Mouse (Mus musculus) heart, embryonic 11.5 days (tissue): ENCODE measurements around the gene Abca7. TPM values are rescaled to one million over a fixed set of nuclear protein-coding genes. Genes with fewer than 3 reads are reported as not detected.
A peak's percentile ranks its signal among the peaks of the same experiment; 100 is the strongest.

Source experiments
- ATAC-seq: fragments of 200-750 bp; cut with Nextera tagmentation; replicated peaks from 2 replicates; pipeline ENCODE4 v1.8.0; 2017; ENCODE audit warnings: moderate library complexity; ENCODE audit not compliant: insufficient number of reproducible peaks, low FRiP score, low TSS enrichment
- H3K27ac ChIP-seq: fragments of 300-500 bp; sonication (generic); 2 replicates; pipeline ENCODE4 v1.5.1; 2014; ENCODE audit warnings: mild to moderate bottlenecking, low read depth, low read length
- H3K27me3 ChIP-seq: fragments of 300-500 bp; sonication (generic); 2 replicates; pipeline ENCODE4 v1.6.1; 2014; ENCODE audit warnings: mild to moderate bottlenecking, low read length, mixed read lengths; ENCODE audit not compliant: control insufficient read depth, insufficient read depth
- H3K36me3 ChIP-seq: fragments of 300-500 bp; sonication (generic); 2 replicates; pipeline ENCODE4 v1.6.1; 2014; ENCODE audit warnings: mild to moderate bottlenecking, low read length, moderate library complexity, mixed read lengths; ENCODE audit not compliant: control insufficient read depth, insufficient read depth
- H3K4me1 ChIP-seq: fragments of 300-500 bp; sonication (generic); 2 replicates; pipeline ENCODE4 v1.6.1; 2014; ENCODE audit warnings: low read length; ENCODE audit not compliant: control insufficient read depth, insufficient read depth
- H3K4me2 ChIP-seq: fragments of 300-500 bp; sonication (generic); 2 replicates; pipeline ENCODE4 v1.6.1; 2014; ENCODE audit warnings: mild to moderate bottlenecking, moderate library complexity
- H3K4me3 ChIP-seq: fragments of 300-500 bp; sonication (generic); 2 replicates; pipeline ENCODE4 v1.5.1; 2014; ENCODE audit warnings: low read depth, low read length
- H3K9ac ChIP-seq: fragments of 300-500 bp; sonication (generic); 2 replicates; pipeline ENCODE4 v1.6.1; 2014; ENCODE audit warnings: mild to moderate bottlenecking, low read depth, low read length, moderate library complexity
- H3K9me3 ChIP-seq: fragments of 300-500 bp; sonication (generic); replicated peaks from 2 replicates; pipeline ENCODE4 v1.6.1; 2016; ENCODE audit warnings: low read length; ENCODE audit not compliant: control insufficient read depth
- WGBS: fragments of 180-500 bp; shearing (Covaris S2); extraction: QIAGEN DNeasy Blood & Tissue Kit; methylation state at CpG from one replicate; pipeline ENCODE4 v1.1.7; 2014; ENCODE audit not compliant: insufficient replicate concordance; 5-methylcytosine and 5-hydroxymethylcytosine counted together
- polyA plus RNA-seq: library from polyadenylated mRNA; unstranded; fragments of >200 nt; fragmentation: Nextera tagmentation; extraction: Ambion mirVana; gene quantifications from 2 replicates; pipeline ENCODE4 v1.2.1, GENCODE M21; 2014

The Abca7 gene
- 2.1 and 2.8 TPM in 2 replicates for polyA plus RNA-seq

GRCm38 (mm10) chr10:79996272-79997033 is at the start of gene Abca7:
Gene Abca7, plus strand, starts transcription at chr10:79996494.
- Histone ChIP-seq H3K4me3 (peak within 1 kb of the TSS; percentile 56), H3K9ac (peak within 1 kb of the TSS; percentile 70), H3K27me3 (peaks cover 8% of the 10 kb centered on the region), H3K36me3 (peaks cover 34% of the 10 kb centered on the region), H3K4me1 (peaks cover 10% of the 10 kb centered on the region), H3K9me3 (no peaks in the 10 kb centered on the region), H3K4me2 (peak within 1 kb of the TSS; percentile 65), H3K27ac (peak within 1 kb of the TSS; percentile 69)
- WGBS: 2% methylated on average over 34 of the region's 34 CpGs
- ATAC-seq: peak; percentile 82

- Histone ChIP-seq H3K36me3 (peaks cover 20% of the 10 kb centered on the region), H3K4me1 (peaks cover 34% of the 10 kb centered on the region), H3K4me3 (peak overlapping the region; percentile 2; the same call in 1 of the 2 replicates), H3K9me3 (no peaks in the 10 kb centered on the region), H3K27me3 (no peaks in the 10 kb centered on the region), H3K4me2 (peak overlapping the region; percentile 53), H3K27ac (peak overlapping the region; percentile 90), H3K9ac (peak overlapping the region; percentile 59)
- WGBS: 12% methylated on average over 7 of the region's 7 CpGs
- peak; percentile 88 for ATAC-seq
Observed at GRCm38 (mm10) chr10:79946752-79947322, 49.5 kb upstream of the Abca7 start.

GRCm38 (mm10) chr10:79947502-79947901 is 48.8 kb upstream of the Abca7 start:
- peak overlapping the region; percentile 59 for H3K9ac ChIP-seq
- H3K4me1 ChIP-seq: peaks cover 34% of the 10 kb centered on the region

GRCm38 (mm10) chr10:79949873-79950272 is 46.4 kb upstream of the Abca7 start:
- 69% methylated on average over 4 of the region's 4 CpGs for WGBS
- Histone ChIP-seq H3K27ac (no peak overlapping the region), H3K4me1 (peaks cover 28% of the 10 kb centered on the region), H3K36me3 (peaks cover 15% of the 10 kb centered on the region), H3K9ac (no peak overlapping the region), H3K4me3 (no peak overlapping the region), H3K4me2 (no peak overlapping the region), H3K27me3 (no peaks in the 10 kb centered on the region), H3K9me3 (no peaks in the 10 kb centered on the region)
- no peak for ATAC-seq

More at GRCm38 (mm10) chr10:79947502-79947901, 48.8 kb upstream of the Abca7 start:
- Histone ChIP-seq H3K4me2 (peak overlapping the region; percentile 36), H3K36me3 (peaks cover 15% of the 10 kb centered on the region), H3K27me3 (no peaks in the 10 kb centered on the region), H3K27ac (peak overlapping the region; percentile 90), H3K4me3 (no peak overlapping the region; the same call in 1 of the 2 replicates), H3K9me3 (no peaks in the 10 kb centered on the region)
- ATAC-seq: no peak
- 58% methylated on average over 6 of the region's 6 CpGs for WGBS

- Histone ChIP-seq H3K27me3 (no peaks in the 10 kb centered on the region), H3K4me1 (peaks cover 20% of the 10 kb centered on the region), H3K4me2 (no peak overlapping the region), H3K9ac (no peak overlapping the region), H3K9me3 (no peaks in the 10 kb centered on the region), H3K27ac (no peak overlapping the region), H3K36me3 (peaks cover 15% of the 10 kb centered on the region), H3K4me3 (no peak overlapping the region)
- 82% methylated on average over 18 of the region's 18 CpGs for WGBS
- no peak for ATAC-seq
Observed at GRCm38 (mm10) chr10:79950661-79951060, 45.6 kb upstream of the Abca7 start.

- Histone ChIP-seq H3K4me2 (no peak overlapping the region), H3K36me3 (peaks cover 13% of the 10 kb centered on the region), H3K27me3 (no peaks in the 10 kb centered on the region), H3K9ac (no peak overlapping the region), H3K9me3 (no peaks in the 10 kb centered on the region), H3K4me3 (no peak overlapping the region), H3K27ac (no peak overlapping the region), H3K4me1 (no peaks in the 10 kb centered on the region; the same call in 1 of the 2 replicates)
- no peak for ATAC-seq
- WGBS: 89% methylated on average over 6 of the region's 6 CpGs
Observed at GRCm38 (mm10) chr10:79953946-79954345, 42.3 kb upstream of the Abca7 start.

GRCm38 (mm10) chr10:79955691-79956090 is 40.6 kb upstream of the Abca7 start:
- Histone ChIP-seq H3K4me1 (peaks cover 2% of the 10 kb centered on the region), H3K27me3 (no peaks in the 10 kb centered on the region), H3K9ac (no peak overlapping the region), H3K9me3 (no peaks in the 10 kb centered on the region), H3K27ac (no peak overlapping the region), H3K4me2 (no peak overlapping the region), H3K4me3 (no peak overlapping the region), H3K36me3 (0 out of 2 replicates have a peak, but pooled peaks cover 7% of the 10 kb centered on the region)
- ATAC-seq: no peak
- WGBS: 70% methylated on average over 9 of the region's 9 CpGs

GRCm38 (mm10) chr10:79956643-79957154 is 39.6 kb upstream of the Abca7 start:
- H3K9ac ChIP-seq: no peak overlapping the region
- no peak overlapping the region for H3K4me3 ChIP-seq
- H3K4me1 ChIP-seq: peaks cover 9% of the 10 kb centered on the region
- WGBS: 36% methylated on average over 4 of the region's 4 CpGs
- H3K9me3 ChIP-seq: no peaks in the 10 kb centered on the region
- H3K27ac ChIP-seq: no peak overlapping the region
- ATAC-seq: no peak
- H3K4me2 ChIP-seq: no peak overlapping the region
- H3K36me3 ChIP-seq: no peaks in the 10 kb centered on the region; the same call in 1 of the 2 replicates
- no peaks in the 10 kb centered on the region for H3K27me3 ChIP-seq
